Mouse (Mus musculus) MEL (cell line): Measurements from ENCODE around the gene AU040320.

Experiments used
- ELF1 ChIP-seq: IDR thresholded peaks from 2 replicates; pipeline ENCODE4 v1.6.1; 2014; ENCODE audit warnings: low read depth, mild to moderate bottlenecking, inconsistent platforms, low read length, improper control_type of control experiment, moderate library complexity
- POLR2A ChIP-seq, 2 experiments: IDR thresholded peaks; 2 replicates each; pipeline ENCODE4 v1.6.1; 2011 to 2012; ENCODE audit warnings: low read length in 2 of 2, mild to moderate bottlenecking in 2 of 2, control low read depth in 1 of 2, improper control_type of control experiment in 1 of 2, low read depth in 1 of 2, moderate library complexity in 1 of 2; ENCODE audit not compliant: control insufficient read depth in 1 of 2, insufficient read depth in 1 of 2, poor library complexity in 1 of 2
- ZC3H11A ChIP-seq: IDR thresholded peaks from 2 replicates; pipeline ENCODE4 v1.6.1; 2012; ENCODE audit warnings: low read depth, mild to moderate bottlenecking, inconsistent platforms, low read length, improper control_type of control experiment

DNA sequence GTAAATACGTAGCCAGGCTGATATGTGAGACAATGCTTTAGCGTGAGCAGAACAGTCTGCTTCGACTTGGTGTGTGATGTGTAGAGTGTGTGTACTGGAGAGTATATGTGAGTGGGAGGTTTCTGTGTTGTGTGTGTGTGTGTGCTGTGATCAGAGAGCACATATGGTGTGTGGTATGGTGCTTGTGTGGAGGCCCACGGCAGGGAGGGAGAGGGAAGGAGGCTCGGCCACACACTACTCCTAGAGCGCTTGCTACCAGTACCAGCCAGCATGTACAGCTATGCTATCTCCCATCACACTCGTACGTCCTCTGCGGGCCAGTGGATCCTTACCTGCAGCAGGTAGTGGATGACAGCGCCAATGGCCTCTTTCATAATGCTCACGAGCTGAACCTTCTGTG is 3.8 kb upstream of the AU040320 start:
- TF ChIP-seq ELF1 (no peak), ZC3H11A (no peak), POLR2A (IDR thresholded peaks at IDR 0.05; ENCODE audit: control insufficient read depth in 1 of 2, insufficient read depth in 1 of 2, low read depth in 1 of 2, low read length in 2 of 2, poor library complexity in 1 of 2) (no peak)
